Mouse (Mus musculus): ENCODE data around the gene Tnfsf14. TPM values are rescaled to one million over a fixed set of nuclear protein-coding genes. Genes with fewer than 3 reads are reported as not detected.

Gene Tnfsf14
- polyA plus RNA-seq, 1 experiment = 12.8 TPM

- 73% methylated on average over 3 of the region's 3 CpGs for WGBS
- H3K27ac ChIP-seq (ENCODE audit: control insufficient read depth, insufficient read depth, low read depth, low read length, poor library complexity) = no peak overlapping the region
- TF ChIP-seq CTCF (IDR thresholded peaks at IDR 0.05; ENCODE audit: control insufficient read depth, insufficient read depth, low read length) (no peak), POLR2A (IDR thresholded peaks at IDR 0.05; ENCODE audit: borderline replicate concordance, control insufficient read depth, low read depth, low read length) (no peak)
- H3K4me1 ChIP-seq (ENCODE audit: control insufficient read depth, insufficient read depth, low read length) = no peaks in the 10 kb centered on the region
- H3K4me3 ChIP-seq (replicated peaks; ENCODE audit: control insufficient read depth, low read depth, low read length) = no peak overlapping the region
Measured at GRCm38 (mm10) chr17:57143704-57144103, 50.3 kb downstream of the Tnfsf14 start.

- TF ChIP-seq CTCF (IDR thresholded peaks at IDR 0.05; ENCODE audit: control insufficient read depth, insufficient read depth, low read length) (no peak), POLR2A (IDR thresholded peaks at IDR 0.05; ENCODE audit: borderline replicate concordance, control insufficient read depth, low read depth, low read length) (no peak)
- Histone ChIP-seq H3K4me1 (ENCODE audit: control insufficient read depth, insufficient read depth, low read length) (no peaks in the 10 kb centered on the region), H3K27ac (ENCODE audit: control insufficient read depth, insufficient read depth, low read depth, low read length, poor library complexity) (no peak overlapping the region), H3K4me3 (replicated peaks; ENCODE audit: control insufficient read depth, low read depth, low read length) (no peak overlapping the region)
- WGBS = 59% methylated on average over 3 of the region's 3 CpGs
Measured at GRCm38 (mm10) chr17:57139708-57140107, 54.3 kb downstream of the Tnfsf14 start.

Other genes with a start within 250 kb of the Tnfsf14 start
- gene Acer1, start 212.1 kb downstream of the Tnfsf14 start, polyA plus RNA-seq (2011; ENCODE audit: insufficient read depth, insufficient read length, low replicate concordance, missing spikeins) = not detected in 2 replicates
- gene Clpp, start 203.9 kb downstream of the Tnfsf14 start, polyA plus RNA-seq (2011; ENCODE audit: insufficient read depth, insufficient read length, low replicate concordance, missing spikeins) = 23.7 and 43.4 TPM in 2 replicates
- gene Alkbh7, start 196.8 kb downstream of the Tnfsf14 start, polyA plus RNA-seq (2011; ENCODE audit: insufficient read depth, insufficient read length, low replicate concordance, missing spikeins) = 4.4 and 11.1 TPM in 2 replicates
- not detected in 2 replicates for gene Pspn, start 194.2 kb downstream of the Tnfsf14 start, polyA plus RNA-seq (2011; ENCODE audit: insufficient read depth, insufficient read length, low replicate concordance, missing spikeins)
- gene Gtf2f1, start 182.9 kb downstream of the Tnfsf14 start, polyA plus RNA-seq (2011; ENCODE audit: insufficient read depth, insufficient read length, low replicate concordance, missing spikeins) = 74.4 and 116 TPM in 2 replicates
- gene Gm17949, start 182.7 kb downstream of the Tnfsf14 start, polyA plus RNA-seq (2011; ENCODE audit: insufficient read depth, insufficient read length, low replicate concordance, missing spikeins) = not detected in 2 replicates
- 56.3 and 56.9 TPM in 2 replicates for gene Khsrp, start 162.7 kb downstream of the Tnfsf14 start, polyA plus RNA-seq (2011; ENCODE audit: insufficient read depth, insufficient read length, low replicate concordance, missing spikeins)
- not detected in 2 replicates for gene Slc25a41, start 152.5 kb downstream of the Tnfsf14 start, polyA plus RNA-seq (2011; ENCODE audit: insufficient read depth, insufficient read length, low replicate concordance, missing spikeins)
- gene Crb3, start 135.1 kb downstream of the Tnfsf14 start, polyA plus RNA-seq (2011; ENCODE audit: insufficient read depth, insufficient read length, low replicate concordance, missing spikeins) = 2.4 TPM in 1 of 2 replicates, not detected in the other
- gene Slc25a23, start 134.3 kb downstream of the Tnfsf14 start, polyA plus RNA-seq (2011; ENCODE audit: insufficient read depth, insufficient read length, low replicate concordance, missing spikeins) = 2.8 and 8.1 TPM in 2 replicates
- gene Dennd1c, start 115.7 kb downstream of the Tnfsf14 start, polyA plus RNA-seq (2011; ENCODE audit: insufficient read depth, insufficient read length, low replicate concordance, missing spikeins) = 49.6 and 96.5 TPM in 2 replicates
- gene Tubb4a, start 106.4 kb downstream of the Tnfsf14 start, polyA plus RNA-seq (2011; ENCODE audit: insufficient read depth, insufficient read length, low replicate concordance, missing spikeins) = 0.90 TPM in 1 of 2 replicates, not detected in the other
- gene Tnfsf9, start 88.9 kb downstream of the Tnfsf14 start, polyA plus RNA-seq (2011; ENCODE audit: insufficient read depth, insufficient read length, low replicate concordance, missing spikeins) = 0.75 and 1.6 TPM in 2 replicates
- gene Cd70, start 44.4 kb downstream of the Tnfsf14 start, polyA plus RNA-seq (2011; ENCODE audit: insufficient read depth, insufficient read length, low replicate concordance, missing spikeins) = not detected in 2 replicates
- 68.1 and 221 TPM in 2 replicates for gene C3, start 34.0 kb upstream of the Tnfsf14 start, polyA plus RNA-seq (2011; ENCODE audit: insufficient read depth, insufficient read length, low replicate concordance, missing spikeins)
- 15.7 and 37.5 TPM in 2 replicates for gene Gpr108, start 54.3 kb upstream of the Tnfsf14 start, polyA plus RNA-seq (2011; ENCODE audit: insufficient read depth, insufficient read length, low replicate concordance, missing spikeins)
- gene Trip10, start 55.3 kb upstream of the Tnfsf14 start, polyA plus RNA-seq (2011; ENCODE audit: insufficient read depth, insufficient read length, low replicate concordance, missing spikeins) = 7.0 and 15.4 TPM in 2 replicates
- 67.9 and 112 TPM in 2 replicates for gene Vav1, start 84.9 kb upstream of the Tnfsf14 start, polyA plus RNA-seq (2011; ENCODE audit: insufficient read depth, insufficient read length, low replicate concordance, missing spikeins)
- gene Adgre1, start 164.5 kb upstream of the Tnfsf14 start, polyA plus RNA-seq (2011; ENCODE audit: insufficient read depth, insufficient read length, low replicate concordance, missing spikeins) = 4.9 and 5.6 TPM in 2 replicates

Data from bone marrow, adult 2 months (tissue).